Mouse (Mus musculus): ENCODE results near the gene Gphb5.

Gene Gphb5

DNA sequence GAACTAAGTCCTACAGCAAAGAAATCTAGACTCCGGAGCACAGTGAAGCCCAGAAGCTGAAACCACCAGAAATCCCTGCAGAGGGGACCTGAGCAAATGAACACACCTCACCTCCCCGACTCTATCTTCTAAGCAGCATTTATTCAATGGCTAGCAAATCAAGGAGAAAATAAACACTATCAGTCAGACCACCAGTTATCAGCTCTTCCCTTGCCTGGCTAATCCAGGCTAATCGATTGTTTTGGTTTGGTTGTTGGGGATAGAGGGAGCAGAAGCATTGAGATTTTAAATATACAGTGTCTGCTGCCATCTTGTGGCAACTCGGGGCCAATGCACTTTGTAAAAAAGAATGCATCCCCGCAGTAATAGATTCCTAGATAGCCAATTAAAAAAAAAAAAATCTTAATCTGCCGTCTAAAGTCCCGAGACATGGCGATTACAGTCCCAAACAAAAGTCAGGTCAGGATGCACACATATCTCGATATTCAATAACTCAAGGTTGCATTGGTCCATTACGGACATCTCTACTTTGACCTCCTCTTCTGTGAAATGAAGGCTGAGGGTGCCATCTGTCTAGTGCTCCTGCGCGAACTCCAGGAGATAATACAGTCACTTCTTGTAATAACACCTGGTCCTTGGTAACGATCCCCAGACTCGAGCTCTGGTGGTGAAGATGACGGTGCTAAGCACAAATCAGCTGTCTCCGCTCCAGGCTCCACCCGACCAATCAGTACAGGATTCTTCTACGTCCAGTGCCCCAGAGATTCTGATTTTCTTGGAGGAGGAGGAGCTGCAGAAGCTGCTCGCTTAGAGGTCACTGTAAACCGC is 27.1 kb downstream of the Gphb5 start:
- peak; percentile 42 for DNase-seq

DNA sequence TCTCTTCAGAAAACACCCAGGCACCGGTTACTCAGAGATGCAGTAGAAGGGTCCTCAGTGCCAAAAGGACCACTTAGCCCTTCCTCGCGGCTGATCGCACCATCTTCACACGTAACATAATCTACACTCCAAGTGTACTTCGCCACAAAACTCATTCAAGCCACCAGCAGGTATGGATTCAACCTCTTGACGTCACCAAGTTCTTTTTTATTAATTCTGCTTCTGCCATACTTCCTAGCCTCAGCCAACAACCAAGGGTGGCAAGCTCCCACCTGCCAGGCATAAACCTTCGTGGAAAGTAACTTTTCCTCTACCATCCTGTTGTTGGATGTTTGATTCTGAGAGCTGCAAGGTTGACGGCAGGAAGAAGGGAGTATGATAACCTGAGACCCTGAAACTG is 28.1 kb downstream of the Gphb5 start:
- no peak for DNase-seq

DNA sequence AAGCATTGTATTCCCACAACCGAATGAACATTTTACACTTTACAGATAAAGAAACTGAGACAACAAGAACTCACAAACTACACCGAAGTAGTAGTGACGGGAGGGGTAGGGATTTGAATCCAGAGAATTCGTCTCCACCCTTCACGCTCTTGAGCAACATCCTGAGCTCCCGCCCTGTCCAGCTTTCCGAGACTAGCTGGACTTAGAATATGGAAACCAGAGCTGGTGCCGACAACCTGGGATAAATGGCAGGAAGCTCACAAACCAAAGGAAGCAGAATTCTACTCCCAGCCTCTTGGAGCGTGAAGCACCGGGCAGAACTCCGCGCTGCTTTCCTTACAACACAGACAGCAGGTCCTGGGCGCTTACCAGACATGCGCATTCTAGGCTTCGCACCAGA is 28.7 kb downstream of the Gphb5 start:
- DNase-seq, result no peak

DNA sequence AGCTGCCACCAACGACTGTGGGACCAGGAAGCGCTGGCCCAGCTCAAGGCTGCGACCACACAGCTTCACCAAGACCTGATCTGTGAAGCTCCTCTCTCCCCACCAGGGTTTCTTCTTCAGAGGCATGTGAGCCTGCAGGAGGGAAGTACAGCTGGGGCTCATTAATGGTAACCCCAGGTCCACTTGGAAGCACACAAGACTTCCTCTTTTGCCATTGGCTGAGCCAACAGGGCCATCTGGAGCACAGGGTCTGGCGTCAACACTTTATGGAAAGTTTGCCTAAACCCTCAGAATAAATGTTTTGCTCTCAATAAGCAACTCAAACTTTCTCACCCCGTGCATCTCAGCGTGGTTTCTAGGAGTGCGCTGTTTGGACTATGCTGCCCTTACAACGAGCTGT is 29.4 kb downstream of the Gphb5 start:
- no peak for DNase-seq

DNA sequence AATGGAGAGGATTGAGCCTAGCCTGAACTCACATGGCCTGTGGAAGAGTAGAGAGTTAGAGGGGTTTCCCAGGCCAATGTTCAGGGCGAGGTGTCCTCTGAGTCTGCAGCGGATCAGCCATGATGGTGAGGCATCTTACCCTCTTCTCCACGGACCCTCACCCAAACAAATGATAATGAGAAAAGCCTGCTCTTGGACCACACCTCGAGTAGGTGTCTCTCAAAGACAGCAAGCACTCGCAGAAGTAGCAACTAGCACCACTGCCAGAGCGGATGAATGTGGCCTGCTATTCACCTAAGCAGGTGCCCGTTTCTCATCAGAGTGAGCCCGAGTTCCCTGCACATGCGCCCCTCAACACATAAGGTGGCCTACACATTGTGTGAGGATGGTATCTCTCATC is 29.9 kb downstream of the Gphb5 start:
- no peak for DNase-seq

DNA sequence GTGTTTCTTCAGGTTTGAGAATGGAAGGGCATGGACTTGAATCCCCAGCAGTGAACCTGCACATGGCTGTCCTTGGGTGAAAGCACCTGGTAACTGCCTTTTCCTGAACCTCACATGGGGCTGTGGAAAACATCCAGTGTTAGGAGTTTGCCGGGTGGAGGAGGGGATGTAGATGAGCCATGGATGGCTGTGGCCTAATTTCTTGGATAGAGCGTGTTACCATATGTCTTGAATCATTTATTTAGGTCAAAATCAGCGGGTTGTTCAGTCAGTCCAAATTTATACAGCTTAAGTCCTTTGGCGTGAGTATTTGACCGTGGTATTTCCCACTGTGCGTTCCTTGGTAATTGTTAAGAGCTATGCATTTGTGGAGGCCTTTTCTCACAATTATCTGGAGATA is 40.5 kb downstream of the Gphb5 start:
- no peak for DNase-seq

DNA sequence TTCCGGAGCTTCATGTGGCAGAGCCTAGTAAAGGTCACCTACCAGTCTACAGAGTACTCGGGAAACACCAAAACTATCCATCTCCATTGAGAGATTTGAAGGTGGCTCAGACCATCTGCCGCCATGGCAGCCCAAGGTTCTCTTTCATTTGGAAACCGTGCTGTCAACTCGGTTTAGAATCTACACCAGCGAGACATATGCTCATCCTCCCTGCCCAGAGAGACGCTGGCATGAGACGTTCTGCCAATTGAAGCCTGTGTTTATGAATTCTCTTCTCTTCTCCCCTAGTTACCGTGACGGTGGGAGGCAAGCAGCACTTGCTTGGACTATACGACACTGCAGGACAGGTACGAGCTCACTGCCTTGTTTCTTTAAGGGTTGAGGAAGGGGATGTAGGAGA is 41.5 kb downstream of the Gphb5 start:
- no peak for DNase-seq

DNA sequence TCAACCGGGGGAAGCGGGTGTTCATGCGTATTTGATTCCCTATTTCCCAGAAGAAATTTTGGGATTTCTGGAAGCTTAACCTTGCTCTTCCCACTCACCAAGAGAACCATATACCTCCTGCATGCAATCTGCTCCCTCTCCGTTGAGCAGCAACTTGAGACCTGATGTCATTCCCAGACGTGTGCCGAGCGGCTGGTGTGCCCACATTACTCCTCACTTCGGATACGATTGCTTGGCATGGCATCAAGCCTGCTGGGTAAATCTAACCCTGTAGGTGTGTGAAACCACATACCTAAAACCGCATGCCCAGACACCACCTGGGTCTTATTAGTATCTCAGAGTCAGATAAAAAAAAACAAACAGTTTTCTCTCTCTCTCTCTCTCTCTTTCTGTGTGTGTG is 42.1 kb downstream of the Gphb5 start:
- DNase-seq, result no peak

DNA sequence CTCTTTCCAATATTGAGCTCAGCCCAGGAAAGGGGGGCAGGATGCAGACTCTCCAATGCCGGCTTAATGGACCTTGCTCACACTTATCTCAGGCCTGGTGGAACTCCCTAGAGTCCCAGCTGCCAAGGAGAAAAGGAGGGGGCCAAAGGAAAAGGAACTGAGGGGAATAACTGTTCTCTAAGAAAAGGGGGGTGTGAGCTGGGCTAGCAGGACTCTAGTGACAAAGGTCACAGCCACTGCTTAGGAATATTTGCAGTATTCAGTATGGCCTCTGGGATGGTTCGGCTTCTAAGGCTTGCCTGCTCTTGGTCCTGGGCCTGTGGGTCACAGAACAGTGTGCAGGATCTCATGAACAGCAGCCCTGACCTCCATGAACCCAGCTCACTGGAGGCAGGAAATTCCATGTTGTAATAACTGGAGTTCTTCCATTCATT is 47.1 kb downstream of the Gphb5 start:
- no peak for DNase-seq

DNA sequence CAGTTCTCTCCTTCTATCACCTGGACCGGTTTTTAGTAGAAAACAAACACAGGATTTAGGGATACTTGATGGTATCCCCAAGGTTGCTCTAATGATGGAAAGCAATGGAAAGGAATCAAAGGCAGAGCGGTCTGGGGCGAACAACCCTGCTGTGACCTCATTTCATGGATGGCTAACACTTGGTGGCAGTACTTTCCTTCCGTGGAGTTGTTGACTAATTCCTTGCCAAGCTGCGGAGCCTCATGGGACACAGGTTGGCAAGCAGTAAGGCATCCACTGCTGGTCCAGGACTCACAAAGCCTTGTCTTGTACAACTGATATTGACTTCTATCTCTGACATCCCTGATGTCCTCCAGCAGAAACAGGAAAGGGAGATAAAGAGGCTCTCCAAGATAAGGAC is 48.1 kb downstream of the Gphb5 start:
- no peak for DNase-seq

DNA sequence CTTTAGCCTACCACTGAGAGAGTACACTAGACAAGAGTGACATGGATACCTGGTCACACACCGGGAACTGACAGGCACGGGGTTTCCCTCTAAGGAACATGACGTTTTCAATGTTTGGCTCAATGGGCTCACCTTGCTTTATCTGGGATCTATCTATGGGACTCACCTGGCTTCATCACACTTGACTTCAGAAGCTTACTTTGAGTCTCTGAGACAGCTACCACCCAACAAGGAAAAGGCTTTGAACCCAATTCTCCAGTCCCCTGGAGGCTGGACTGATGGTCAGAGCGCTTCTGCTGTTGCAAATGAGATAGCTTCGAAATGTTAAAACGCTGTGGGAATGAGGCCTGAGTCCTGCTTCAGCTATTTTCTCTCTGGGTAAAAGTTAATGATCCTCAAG is 49.2 kb downstream of the Gphb5 start:
- DNase-seq, result no peak

DNA sequence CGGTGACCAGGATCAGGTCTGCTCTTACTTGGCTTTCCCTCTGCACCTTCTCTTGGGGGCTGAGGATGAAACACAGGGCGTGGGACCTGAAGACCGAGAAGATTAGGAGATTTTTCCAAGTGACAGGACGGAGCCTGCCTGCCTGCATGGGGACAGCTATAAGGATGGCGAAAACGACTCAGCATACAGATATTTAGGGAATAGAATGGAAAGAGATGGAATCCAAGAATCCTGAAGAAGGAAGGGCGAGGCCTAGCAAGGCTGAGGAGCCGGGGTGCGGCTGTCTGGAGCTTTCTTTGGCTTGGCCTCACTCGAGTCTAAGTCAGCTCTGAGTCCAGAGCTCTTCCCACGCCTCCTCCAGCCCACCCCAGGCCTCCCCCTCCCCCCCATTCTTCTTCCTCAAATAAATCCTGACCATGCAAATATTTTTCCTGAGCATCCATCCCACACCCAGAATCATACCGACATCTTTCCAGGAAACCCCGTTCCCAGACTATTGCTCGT is 50.9 kb downstream of the Gphb5 start:
- DNase-seq, result no peak

DNA sequence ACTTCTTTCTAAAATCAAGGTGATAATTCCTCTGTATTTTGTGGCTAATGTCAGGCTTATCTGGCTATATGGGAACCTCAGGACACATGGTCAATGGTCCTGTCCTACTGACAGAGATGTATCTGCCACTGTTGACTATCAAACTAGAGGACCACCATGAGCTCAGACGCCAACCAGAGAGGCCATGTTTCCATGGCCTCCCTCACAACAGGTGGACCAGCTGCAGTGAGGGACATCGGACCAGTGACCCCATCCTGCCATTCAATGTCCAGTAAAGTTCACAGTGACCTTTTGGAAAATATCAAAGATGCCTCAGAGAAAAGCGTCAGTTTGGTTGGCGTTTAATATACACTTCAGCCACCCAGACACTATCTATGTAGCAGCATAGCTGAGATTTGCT is 52.2 kb downstream of the Gphb5 start:
- DNase-seq, result no peak

DNA sequence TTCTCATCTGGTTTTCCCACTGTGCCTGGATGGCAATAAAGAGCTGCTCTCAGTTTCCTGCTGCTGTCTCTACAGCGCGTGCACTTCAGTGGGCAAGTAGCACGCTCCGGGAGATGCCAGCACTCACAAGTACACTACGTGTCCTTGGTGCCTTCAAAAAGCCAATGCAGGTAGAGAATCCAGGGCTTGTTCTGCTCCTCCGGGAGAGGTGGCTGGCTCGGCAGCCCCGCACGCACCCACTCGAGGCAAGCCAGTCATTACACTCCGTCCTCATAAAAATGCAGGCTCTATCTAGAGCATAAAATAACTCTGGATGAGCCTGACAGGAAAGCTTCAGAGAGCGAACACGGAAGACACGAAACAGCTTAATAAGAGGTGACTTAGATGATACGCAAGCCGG is 54.1 kb downstream of the Gphb5 start:
- DNase-seq, result no peak

Measured in layer of hippocampus, adult 9-11 months (tissue).